Mouse (Mus musculus) erythroid progenitor cell, adult 5-6 weeks (primary cell): ENCODE results near the gene Olfr63. TPM values are rescaled to one million over a fixed set of nuclear protein-coding genes. Genes with fewer than 3 reads are reported as not detected.
A peak's percentile ranks its signal among the peaks of the same experiment; 100 is the strongest.
"Not testable (repeated sequence)": the region's sequence is repeated elsewhere in the genome, so short reads cannot be mapped to it uniquely, and the experiment has no call there.

Experiments
- ATAC-seq: replicated peaks from 2 replicates; pipeline ENCODE4 v1.8.0; 2016; ENCODE audit warnings: moderate number of reproducible peaks, mild to moderate bottlenecking, moderate TSS enrichment, inconsistent platforms; ENCODE audit not compliant: poor library complexity, low FRiP score, severe bottlenecking
- total RNA-seq, 2 experiments: library from RNA; stranded (forward) in 1 of 2; stranded (reverse) in 1 of 2; fragments of 150-400 nt in 1 of 2; fragments of 186-747, 209-891 nt in 1 of 2; gene quantifications; 2 replicates each; pipeline versions ENCODE4 v1.2.3 to v1.2.4; 2015 to 2017; ENCODE audit warnings: low replicate concordance in 2 of 2

Olfr63 gene
- not detected in 2 replicates for total RNA-seq (2015; ENCODE audit: low replicate concordance)
- total RNA-seq (2017; ENCODE audit: low replicate concordance) = not detected in 2 replicates

DNA sequence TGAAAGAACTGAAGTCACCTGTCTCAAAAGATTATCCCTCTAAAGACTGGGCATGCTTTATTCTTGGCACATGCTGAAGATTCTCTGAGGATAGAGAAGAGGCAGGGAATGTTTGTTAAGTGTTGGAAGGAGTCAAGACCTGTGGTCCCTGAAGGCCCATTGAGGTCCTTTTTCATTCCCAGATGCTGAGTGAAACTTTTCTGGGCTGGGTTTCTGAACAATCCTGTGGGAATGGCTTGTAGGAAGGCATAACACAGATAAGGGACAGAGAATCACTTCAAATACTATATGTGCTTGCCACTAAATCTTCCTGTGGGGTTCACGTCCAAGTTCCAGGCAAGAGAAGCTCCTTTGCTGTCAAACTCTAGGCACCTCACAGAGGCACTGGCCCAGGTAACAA lies at the start of gene Olfr63:
Gene Olfr63, plus strand, starts transcription at position 301 of the 400 bp plus-strand sequence.
- ATAC-seq = no peak

DNA sequence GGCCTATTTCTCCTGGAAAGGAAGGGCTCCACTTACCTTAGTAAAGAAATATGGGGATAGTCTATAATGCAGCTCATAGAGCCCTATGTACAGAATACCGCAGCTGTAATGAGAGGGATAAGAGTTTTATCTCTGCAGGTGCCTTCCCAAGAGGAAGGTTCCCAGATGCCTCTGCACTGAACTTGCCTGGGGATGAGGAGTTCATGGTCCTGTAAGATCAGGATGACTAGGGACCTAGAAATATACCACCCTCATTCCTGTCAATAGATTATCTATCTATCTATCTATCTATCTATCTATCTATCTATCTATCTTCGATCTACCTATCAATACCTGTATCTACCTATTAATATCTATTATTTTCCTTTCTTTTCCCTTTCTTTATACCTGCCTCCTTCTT lies 42.9 kb upstream of the Olfr63 start, which contains the start of gene Olfr1564:
Gene Olfr1564, minus strand, starts transcription at position 101 of the 400 bp plus-strand sequence.
- no peak for ATAC-seq

DNA sequence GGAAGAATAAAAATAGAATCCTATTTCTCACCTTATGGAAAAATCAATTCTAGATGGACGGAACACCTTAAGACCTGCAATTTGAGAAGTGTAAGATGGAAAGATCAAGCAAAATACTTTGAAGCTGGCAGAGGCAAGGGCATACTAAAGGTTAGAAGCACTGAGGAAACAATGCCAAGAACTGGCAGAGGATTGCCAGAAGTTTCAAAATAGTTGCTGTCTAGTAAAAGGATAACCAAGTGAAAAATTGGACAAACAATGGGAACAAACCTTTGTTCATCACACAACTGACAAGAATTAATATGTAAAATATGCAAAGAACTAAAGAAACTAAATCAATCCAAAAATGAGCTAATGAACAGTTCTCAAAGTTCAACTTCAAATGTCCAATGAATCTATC lies 27.8 kb upstream of the Olfr63 start:
- ATAC-seq = not testable (repeated sequence)

DNA sequence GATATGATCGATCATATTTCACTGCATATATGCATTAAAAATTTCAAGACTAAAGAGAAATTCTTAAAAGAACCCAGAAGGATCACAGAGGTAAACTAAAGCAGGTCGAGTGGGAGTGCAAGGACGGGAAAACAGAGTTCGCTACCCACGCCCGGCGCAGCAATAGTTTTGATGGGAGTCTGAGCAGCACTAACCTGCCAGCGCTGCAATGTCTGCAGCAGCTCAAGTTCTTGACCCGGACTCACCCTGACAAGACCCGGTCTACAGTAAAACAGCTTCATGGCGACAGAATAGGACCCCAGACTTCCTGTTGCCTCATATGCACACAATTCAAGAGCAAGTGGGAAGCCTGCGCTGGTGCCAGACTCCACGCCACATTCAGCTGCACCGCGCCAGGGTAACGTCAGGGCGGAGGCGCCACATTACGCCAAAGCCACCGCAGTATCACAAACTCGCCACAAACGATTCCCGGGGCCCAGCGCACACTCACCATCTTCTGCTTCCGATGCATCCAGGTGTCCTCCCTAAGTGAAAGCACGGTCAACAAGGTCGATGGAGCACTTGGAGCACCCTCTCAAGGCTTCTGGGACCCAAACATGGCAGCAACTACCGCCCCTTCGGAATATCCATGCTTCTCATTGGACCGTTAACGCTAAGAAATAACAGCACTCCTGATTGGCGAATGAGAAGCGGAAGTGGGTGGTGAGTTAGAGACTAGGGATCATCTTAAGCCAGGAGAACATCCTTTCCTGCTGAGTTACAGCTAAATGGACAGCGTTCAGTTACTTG lies 9.8 kb upstream of the Olfr63 start, which contains the start of gene Zfp955a:
Gene Zfp955a, minus strand, starts transcription at position 616 of the 789 bp plus-strand sequence.
- peak; percentile 99 for ATAC-seq

DNA sequence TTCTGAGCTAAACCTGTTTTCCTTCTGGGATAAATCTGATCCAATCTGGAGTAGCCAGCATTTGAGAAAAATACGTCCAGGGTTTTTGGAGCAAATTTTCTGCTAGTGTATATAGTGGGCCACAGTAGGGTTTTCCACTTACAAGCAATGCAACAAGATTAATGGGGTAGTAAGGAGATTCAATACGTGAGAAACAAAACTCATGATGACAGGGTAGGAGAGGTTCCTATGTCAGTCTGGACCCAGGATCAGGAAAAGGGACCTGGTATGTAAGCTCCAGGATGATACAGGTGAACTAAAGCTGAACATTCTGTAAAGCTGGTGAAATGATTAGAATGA lies 9.2 kb upstream of the Olfr63 start:
- 0 out of 2 replicates have a peak, but pooled peaks have one; percentile 17 for ATAC-seq

DNA sequence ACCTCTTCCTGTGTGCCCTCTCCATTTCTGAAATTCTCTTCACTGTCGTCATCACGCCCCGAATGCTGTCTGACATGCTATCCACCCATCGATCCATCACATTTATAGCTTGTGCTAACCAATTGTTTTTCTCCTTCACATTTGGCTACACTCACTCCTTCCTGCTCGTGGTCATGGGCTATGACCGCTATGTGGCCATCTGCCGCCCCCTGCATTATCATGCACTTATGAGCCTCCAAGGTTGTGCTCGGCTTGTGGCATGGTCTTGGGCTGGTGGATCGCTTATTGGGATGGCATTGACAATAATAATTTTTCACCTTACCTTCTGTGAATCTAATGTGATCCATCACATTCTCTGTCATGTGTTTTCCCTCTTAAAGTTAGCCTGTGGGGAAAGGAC lies 4.4 kb downstream of the Olfr63 start:
- no peak for ATAC-seq

DNA sequence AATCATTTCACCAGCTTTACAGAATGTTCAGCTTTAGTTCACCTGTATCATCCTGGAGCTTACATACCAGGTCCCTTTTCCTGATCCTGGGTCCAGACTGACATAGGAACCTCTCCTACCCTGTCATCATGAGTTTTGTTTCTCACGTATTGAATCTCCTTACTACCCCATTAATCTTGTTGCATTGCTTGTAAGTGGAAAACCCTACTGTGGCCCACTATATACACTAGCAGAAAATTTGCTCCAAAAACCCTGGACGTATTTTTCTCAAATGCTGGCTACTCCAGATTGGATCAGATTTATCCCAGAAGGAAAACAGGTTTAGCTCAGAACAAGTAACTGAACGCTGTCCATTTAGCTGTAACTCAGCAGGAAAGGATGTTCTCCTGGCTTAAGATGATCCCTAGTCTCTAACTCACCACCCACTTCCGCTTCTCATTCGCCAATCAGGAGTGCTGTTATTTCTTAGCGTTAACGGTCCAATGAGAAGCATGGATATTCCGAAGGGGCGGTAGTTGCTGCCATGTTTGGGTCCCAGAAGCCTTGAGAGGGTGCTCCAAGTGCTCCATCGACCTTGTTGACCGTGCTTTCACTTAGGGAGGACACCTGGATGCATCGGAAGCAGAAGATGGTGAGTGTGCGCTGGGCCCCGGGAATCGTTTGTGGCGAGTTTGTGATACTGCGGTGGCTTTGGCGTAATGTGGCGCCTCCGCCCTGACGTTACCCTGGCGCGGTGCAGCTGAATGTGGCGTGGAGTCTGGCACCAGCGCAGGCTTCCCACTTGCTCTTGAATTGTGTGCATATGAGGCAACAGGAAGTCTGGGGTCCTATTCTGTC lies 24.8 kb downstream of the Olfr63 start, which contains the start of gene Zfp955b:
Gene Zfp955b, plus strand, starts transcription at position 506 of the 837 bp plus-strand sequence.
- ATAC-seq = peak; percentile 100

DNA sequence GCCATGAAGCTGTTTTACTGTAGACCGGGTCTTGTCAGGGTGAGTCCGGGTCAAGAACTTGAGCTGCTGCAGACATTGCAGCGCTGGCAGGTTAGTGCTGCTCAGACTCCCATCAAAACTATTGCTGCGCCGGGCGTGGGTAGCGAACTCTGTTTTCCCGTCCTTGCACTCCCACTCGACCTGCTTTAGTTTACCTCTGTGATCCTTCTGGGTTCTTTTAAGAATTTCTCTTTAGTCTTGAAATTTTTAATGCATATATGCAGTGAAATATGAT lies 25.3 kb downstream of the Olfr63 start:
- ATAC-seq = peak; percentile 50

Other genes with a start within 250 kb of the Olfr63 start
- 0.36 and 2.1 TPM in 2 replicates for gene Zfp763, start 231.3 kb upstream of the Olfr63 start, total RNA-seq (2015; ENCODE audit: low replicate concordance)
- 2.8 and 3.3 TPM in 2 replicates for gene Zfp763, start 231.3 kb upstream of the Olfr63 start, total RNA-seq (2017; ENCODE audit: low replicate concordance)
- not detected in 2 replicates for gene 4921501E09Rik, start 196.6 kb upstream of the Olfr63 start, total RNA-seq (2015; ENCODE audit: low replicate concordance)
- gene 4921501E09Rik, start 196.6 kb upstream of the Olfr63 start, total RNA-seq (2017; ENCODE audit: low replicate concordance) = not detected in 2 replicates
- gene Zfp563, start 175.4 kb upstream of the Olfr63 start, total RNA-seq (2015; ENCODE audit: low replicate concordance) = 0.72 TPM in 1 of 2 replicates, not detected in the other
- gene Zfp563, start 175.4 kb upstream of the Olfr63 start, total RNA-seq (2017; ENCODE audit: low replicate concordance) = 0.98 and 1.7 TPM in 2 replicates
- gene Morc2b, start 125.0 kb upstream of the Olfr63 start, total RNA-seq (2015; ENCODE audit: low replicate concordance) = not detected in 2 replicates
- gene Morc2b, start 125.0 kb upstream of the Olfr63 start, total RNA-seq (2017; ENCODE audit: low replicate concordance) = 0.51 TPM in 1 of 2 replicates, not detected in the other
- not detected in 2 replicates for gene Olfr55, start 96.2 kb upstream of the Olfr63 start, total RNA-seq (2015; ENCODE audit: low replicate concordance)
- not detected in 2 replicates for gene Olfr55, start 96.2 kb upstream of the Olfr63 start, total RNA-seq (2017; ENCODE audit: low replicate concordance)
- not detected in 2 replicates for gene Olfr239, start 73.4 kb upstream of the Olfr63 start, total RNA-seq (2015; ENCODE audit: low replicate concordance)
- gene Olfr239, start 73.4 kb upstream of the Olfr63 start, total RNA-seq (2017; ENCODE audit: low replicate concordance) = not detected in 2 replicates
- not detected in 2 replicates for gene Olfr1564, start 43.0 kb upstream of the Olfr63 start, total RNA-seq (2015; ENCODE audit: low replicate concordance)
- not detected in 2 replicates for gene Olfr1564, start 43.0 kb upstream of the Olfr63 start, total RNA-seq (2017; ENCODE audit: low replicate concordance)
- 1.3 and 1.4 TPM in 2 replicates for gene Zfp955a, start 9.5 kb upstream of the Olfr63 start, total RNA-seq (2015; ENCODE audit: low replicate concordance)
- gene Zfp955a, start 9.5 kb upstream of the Olfr63 start, total RNA-seq (2017; ENCODE audit: low replicate concordance) = 3.3 and 7.2 TPM in 2 replicates
- gene Zfp955b, start 24.9 kb downstream of the Olfr63 start, total RNA-seq (2015; ENCODE audit: low replicate concordance) = 1.8 and 2.5 TPM in 2 replicates
- 0.45 and 1.7 TPM in 2 replicates for gene Zfp955b, start 24.9 kb downstream of the Olfr63 start, total RNA-seq (2017; ENCODE audit: low replicate concordance)
- gene Zfp81, start 94.2 kb downstream of the Olfr63 start, total RNA-seq (2015; ENCODE audit: low replicate concordance) = 3.2 and 4.6 TPM in 2 replicates
- gene Zfp81, start 94.2 kb downstream of the Olfr63 start, total RNA-seq (2017; ENCODE audit: low replicate concordance) = 2.8 and 4.8 TPM in 2 replicates
- gene Zfp101, start 130.0 kb downstream of the Olfr63 start, total RNA-seq (2015; ENCODE audit: low replicate concordance) = 30.6 and 50.3 TPM in 2 replicates
- gene Zfp101, start 130.0 kb downstream of the Olfr63 start, total RNA-seq (2017; ENCODE audit: low replicate concordance) = 26.9 and 141 TPM in 2 replicates
- gene Actl9, start 168.2 kb downstream of the Olfr63 start, total RNA-seq (2015; ENCODE audit: low replicate concordance) = not detected in 2 replicates
- gene Actl9, start 168.2 kb downstream of the Olfr63 start, total RNA-seq (2017; ENCODE audit: low replicate concordance) = not detected in 2 replicates